In the genomic region with DNA sequence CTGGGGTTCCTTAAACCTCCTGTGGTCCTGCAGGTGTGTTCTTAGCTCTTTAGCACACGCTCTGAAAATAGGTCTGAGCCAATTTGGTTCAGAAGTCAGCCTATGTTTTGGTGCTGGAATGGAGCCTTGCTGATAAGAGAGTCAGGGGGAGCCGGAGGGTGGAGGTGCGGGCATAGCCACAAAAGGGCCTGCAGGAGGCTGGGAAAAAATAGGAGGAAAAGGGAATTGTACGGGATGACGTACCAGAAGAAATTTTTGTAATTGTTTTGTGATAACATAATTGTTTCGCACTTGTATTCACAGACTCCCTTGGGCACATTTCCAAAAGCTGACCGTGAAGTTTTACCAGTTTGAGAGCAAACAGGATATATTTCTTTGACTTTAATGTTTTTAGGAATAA, we compare ENCODE assay signal across 14 mouse cellular contexts. TPM values are rescaled to one million over a fixed set of nuclear protein-coding genes. Genes with fewer than 3 reads are reported as not detected.
DNase-seq lines count a peak whose midpoint lies in the region; ATAC-seq and TF ChIP-seq lines count a peak whose summit lies in the region.
"Had no signal": no experiment of that assay in that cellular context is flagged by ENCODE, and none has a peak within 500 bp of the region (broad histone marks: within the 10 kb centered on the region; RNA-seq: fewer than 3 reads in every experiment).

No protein-coding gene starts in this region.

- no peak for TF ChIP-seq POLR2A in kidney, adult 2 months (IDR thresholded peaks at IDR 0.05; ENCODE audit: low read depth, low read length)

- no peaks in the 10 kb centered on the region for H3K36me3 ChIP-seq in kidney, adult 2 months (ENCODE audit: control insufficient read depth, insufficient read depth, low read length)
- no peaks in the 10 kb centered on the region for H3K36me3 ChIP-seq in heart, embryonic 11.5 days (ENCODE audit: control insufficient read depth, insufficient read depth, low read length)
- H3K36me3 ChIP-seq in liver, embryonic 12.5 days: no peaks in the 10 kb centered on the region
- no peaks in the 10 kb centered on the region for H3K36me3 ChIP-seq in intestine, embryonic 16.5 days (ENCODE audit: control insufficient read depth, insufficient read depth, low read length)
- H3K36me3 ChIP-seq: hindbrain, embryonic 15.5 days; limb, embryonic 13.5 days; midbrain, embryonic 10.5 days had no signal

- WGBS in kidney, adult 2 months: 55% methylated on average over 7 of the region's 7 CpGs
- 23% methylated on average over 7 of the region's 7 CpGs for WGBS in heart, embryonic 11.5 days (ENCODE audit: insufficient replicate concordance)
- 46% methylated on average over 7 of the region's 7 CpGs for WGBS in liver, embryonic 12.5 days (ENCODE audit: insufficient replicate concordance)
- 52% methylated on average over 7 of the region's 7 CpGs for WGBS in intestine, embryonic 16.5 days

- ATAC-seq in heart, embryonic 11.5 days (replicated peaks; ENCODE audit: insufficient number of reproducible peaks, low FRiP score, low TSS enrichment): 0 out of 2 replicates have a peak, but pooled peaks have one; percentile 42
- peak; percentile 56 for ATAC-seq in liver, embryonic 12.5 days
- ATAC-seq in intestine, embryonic 16.5 days: no peak
- ATAC-seq in inflammation-experienced regulatory T-cells, adult 6 months: no peak

- peak overlapping the region; percentile 27; the same call in 1 of the 2 replicates for H3K4me2 ChIP-seq in heart, embryonic 11.5 days
- peak overlapping the region; percentile 11; the same call in 1 of the 2 replicates for H3K4me2 ChIP-seq in liver, embryonic 12.5 days
- no peak overlapping the region for H3K4me2 ChIP-seq in intestine, embryonic 16.5 days (ENCODE audit: low read depth, low read length)
- H3K4me2 ChIP-seq: hindbrain, embryonic 15.5 days; limb, embryonic 13.5 days had no signal

- H3K9ac ChIP-seq in heart, embryonic 11.5 days (ENCODE audit: low read depth, low read length): no peak overlapping the region
- H3K9ac ChIP-seq in liver, embryonic 12.5 days: no peak overlapping the region
- no peak overlapping the region for H3K9ac ChIP-seq in intestine, embryonic 16.5 days (ENCODE audit: low read depth, low read length)
- H3K9ac ChIP-seq: hindbrain, embryonic 15.5 days; limb, embryonic 13.5 days had no signal

- peak; percentile 58 for DNase-seq in kidney, adult 2 months
- DNase-seq in kidney, adult 18-20 months: no peak
- DNase-seq in R1 (ENCODE audit: low read depth, low spot score): peak; percentile 55
- no peak for DNase-seq in left cerebral cortex, adult 18-20 months (ENCODE audit: low spot score in 2 of 2)
- DNase-seq: cerebellum, adult 2 months; kidney, postnatal 14 days had no signal

- 0 out of 2 replicates have a peak overlapping the region, but pooled peaks have one; percentile 16 for H3K27ac ChIP-seq in kidney, adult 2 months (ENCODE audit: insufficient read depth, low read depth, low read length)
- H3K27ac ChIP-seq in heart, embryonic 11.5 days (ENCODE audit: low read depth, low read length): 0 out of 2 replicates have a peak overlapping the region, but pooled peaks have one; percentile 29
- no peak overlapping the region; the same call in 1 of the 2 replicates for H3K27ac ChIP-seq in liver, embryonic 12.5 days
- H3K27ac ChIP-seq in intestine, embryonic 16.5 days (ENCODE audit: low read length): no peak overlapping the region
- H3K27ac ChIP-seq: hindbrain, embryonic 15.5 days; limb, embryonic 13.5 days; midbrain, embryonic 10.5 days had no signal

- no peaks in the 10 kb centered on the region for H3K9me3 ChIP-seq in heart, embryonic 11.5 days (replicated peaks; ENCODE audit: control insufficient read depth, low read length)
- H3K9me3 ChIP-seq in liver, embryonic 12.5 days (replicated peaks): no peaks in the 10 kb centered on the region
- no peaks in the 10 kb centered on the region for H3K9me3 ChIP-seq in intestine, embryonic 16.5 days (ENCODE audit: control insufficient read depth, low read length)
- H3K9me3 ChIP-seq: hindbrain, embryonic 15.5 days; limb, embryonic 13.5 days; midbrain, embryonic 10.5 days had no signal

- H3K4me3 ChIP-seq in kidney, adult 2 months (ENCODE audit: insufficient read depth, low read depth, low read length): no peak overlapping the region
- no peak overlapping the region for H3K4me3 ChIP-seq in heart, embryonic 11.5 days (ENCODE audit: low read depth, low read length)
- no peak overlapping the region for H3K4me3 ChIP-seq in liver, embryonic 12.5 days
- no peak overlapping the region for H3K4me3 ChIP-seq in intestine, embryonic 16.5 days (ENCODE audit: low read length)
- H3K4me3 ChIP-seq: hindbrain, embryonic 15.5 days; limb, embryonic 13.5 days; midbrain, embryonic 10.5 days; myocyte had no signal

- H3K4me1 ChIP-seq in kidney, adult 2 months (ENCODE audit: control insufficient read depth, insufficient read depth, low read length): peaks cover 8% of the 10 kb centered on the region
- H3K4me1 ChIP-seq in heart, embryonic 11.5 days (ENCODE audit: control insufficient read depth, insufficient read depth, low read length): peaks cover 17% of the 10 kb centered on the region; the same call in 1 of the 2 replicates
- peaks cover 46% of the 10 kb centered on the region for H3K4me1 ChIP-seq in liver, embryonic 12.5 days
- H3K4me1 ChIP-seq in intestine, embryonic 16.5 days (ENCODE audit: control insufficient read depth, insufficient read depth, low read length): peaks cover 4% of the 10 kb centered on the region
- H3K4me1 ChIP-seq: hindbrain, embryonic 15.5 days; midbrain, embryonic 10.5 days had no signal

- H3K27me3 ChIP-seq in kidney, adult 2 months (replicated peaks; ENCODE audit: control insufficient read depth, insufficient read depth, low read length): no peaks in the 10 kb centered on the region
- H3K27me3 ChIP-seq in heart, embryonic 11.5 days (ENCODE audit: control insufficient read depth, insufficient read depth, low read length): no peaks in the 10 kb centered on the region
- H3K27me3 ChIP-seq in liver, embryonic 12.5 days (replicated peaks): 0 out of 2 replicates have a peak, but pooled peaks cover 4% of the 10 kb centered on the region
- no peaks in the 10 kb centered on the region for H3K27me3 ChIP-seq in intestine, embryonic 16.5 days (replicated peaks; ENCODE audit: control insufficient read depth, insufficient read depth, low read length)
- H3K27me3 ChIP-seq: limb, embryonic 13.5 days had no signal

- no peak for TF ChIP-seq CTCF in kidney, adult 2 months (conservative IDR thresholded peaks at IDR 0.05; ENCODE audit: insufficient read depth, insufficient read length, low read depth, low read length)

RNA-seq across cellular contexts. Expression of gene Exoc6, which starts 10.0 kb away (rescaled TPM):
- 25.2 and 28.8 TPM in 2 replicates for polyA plus RNA-seq in kidney, adult 2 months (2012; rRNA removed)
- 22.3 TPM in 2 replicates for polyA plus RNA-seq in heart, embryonic 11.5 days (2014; fragmentation: Nextera tagmentation; extraction: Ambion mirVana)
- 45.1 and 47.0 TPM in 2 replicates for polyA plus RNA-seq in liver, embryonic 12.5 days (2016; fragmentation: Nextera tagmentation; extraction: Ambion mirVana)
- polyA plus RNA-seq in intestine, embryonic 16.5 days (2015; fragmentation: Nextera tagmentation; extraction: Ambion mirVana): 21.7 and 23.8 TPM in 2 replicates
- polyA plus RNA-seq in inflammation-experienced regulatory T-cells, adult 6 months (2017; shearing (Covaris generic)): 10 to 100 TPM; 33.8 to 49.4 (median 36.4) TPM
- 10 to 100 TPM; 40.6 to 41.3 TPM for total RNA-seq in left cerebral cortex, adult 18-20 months (2021)

Comparison
In these comparisons a context has a peak if more than half of its experiments do, and no peak if none do; other contexts are left out.
1. DNase-seq: peak in kidney, adult 2 months (single experiment) and R1 (single experiment); none in kidney, adult 18-20 months (single experiment) and left cerebral cortex, adult 18-20 months (0 of 2).
2. H3K27ac ChIP-seq: peak in kidney, adult 2 months (single experiment) and heart, embryonic 11.5 days (single experiment); none in liver, embryonic 12.5 days (single experiment) and intestine, embryonic 16.5 days (single experiment).
3. ATAC-seq: peak in heart, embryonic 11.5 days (single experiment) and liver, embryonic 12.5 days (single experiment); none in intestine, embryonic 16.5 days (single experiment) and inflammation-experienced regulatory T-cells, adult 6 months (single experiment).